Mouse (Mus musculus): ENCODE data around the gene Khdc4.

The Khdc4 gene

GRCm38 (mm10) chr3:88746139-88746870 lies 60.7 kb downstream of the Khdc4 start:
- no peak for TF ChIP-seq GATA4 (IDR thresholded peaks at IDR 0.05; ENCODE audit: insufficient replicate concordance, low read length)

- no peak for TF ChIP-seq GATA4 (IDR thresholded peaks at IDR 0.05; ENCODE audit: insufficient replicate concordance, low read length)
Observed at GRCm38 (mm10) chr3:88746871-88747231, 61.2 kb downstream of the Khdc4 start.

- TF ChIP-seq GATA4 (IDR thresholded peaks at IDR 0.05; ENCODE audit: insufficient replicate concordance, low read length), result no peak
Observed at GRCm38 (mm10) chr3:88754283-88754682, 68.7 kb downstream of the Khdc4 start.

GRCm38 (mm10) chr3:88755541-88755940 lies 69.9 kb downstream of the Khdc4 start:
- no peak for TF ChIP-seq GATA4 (IDR thresholded peaks at IDR 0.05; ENCODE audit: insufficient replicate concordance, low read length)

GRCm38 (mm10) chr3:88756276-88756675 lies 70.7 kb downstream of the Khdc4 start:
- TF ChIP-seq GATA4 (IDR thresholded peaks at IDR 0.05; ENCODE audit: insufficient replicate concordance, low read length), result no peak

- TF ChIP-seq GATA4 (IDR thresholded peaks at IDR 0.05; ENCODE audit: insufficient replicate concordance, low read length), result peak; percentile 43; the same call in 1 of the 2 replicates
Observed at GRCm38 (mm10) chr3:88758045-88758500, 72.5 kb downstream of the Khdc4 start.

- TF ChIP-seq GATA4 (IDR thresholded peaks at IDR 0.05; ENCODE audit: insufficient replicate concordance, low read length), result no peak
Observed at GRCm38 (mm10) chr3:88761619-88762018, 76.0 kb downstream of the Khdc4 start.

- TF ChIP-seq GATA4 (IDR thresholded peaks at IDR 0.05; ENCODE audit: insufficient replicate concordance, low read length), result no peak
Observed at GRCm38 (mm10) chr3:88762401-88762831, 76.8 kb downstream of the Khdc4 start.

All from liver, adult (tissue).